Mouse (Mus musculus): ENCODE results near the gene Pcca.

Pcca gene

GRCm38 (mm10) chr14:122836221-122836620 is 302.1 kb downstream of the Pcca start:
- no peak for DNase-seq (ENCODE audit: low read depth, low spot score)

- no peak for DNase-seq (ENCODE audit: low read depth, low spot score)
These were observed 302.9 kb downstream of the Pcca start for GRCm38 (mm10) chr14:122837018-122837417.

- no peak for DNase-seq (ENCODE audit: low read depth, low spot score)
These were observed 318.5 kb downstream of the Pcca start for GRCm38 (mm10) chr14:122852506-122853057.

- DNase-seq (ENCODE audit: low read depth, low spot score), result no peak
These were observed 325.7 kb downstream of the Pcca start for GRCm38 (mm10) chr14:122859792-122860191.

GRCm38 (mm10) chr14:122862623-122863022 is 328.5 kb downstream of the Pcca start:
- DNase-seq (ENCODE audit: low read depth, low spot score), result no peak

GRCm38 (mm10) chr14:122865462-122866129 is 331.5 kb downstream of the Pcca start:
- no peak for DNase-seq (ENCODE audit: low read depth, low spot score)

GRCm38 (mm10) chr14:122867531-122868285 is 333.6 kb downstream of the Pcca start:
- DNase-seq (ENCODE audit: low read depth, low spot score), result no peak

- no peak for DNase-seq (ENCODE audit: low read depth, low spot score)
These were observed 335.7 kb downstream of the Pcca start for GRCm38 (mm10) chr14:122869831-122870230.

- DNase-seq (ENCODE audit: low read depth, low spot score), result no peak
These were observed 337.9 kb downstream of the Pcca start for GRCm38 (mm10) chr14:122871841-122872580.

GRCm38 (mm10) chr14:122872612-122873011 is 338.5 kb downstream of the Pcca start:
- DNase-seq (ENCODE audit: low read depth, low spot score), result no peak

- no peak for DNase-seq (ENCODE audit: low read depth, low spot score)
These were observed 340.9 kb downstream of the Pcca start for GRCm38 (mm10) chr14:122875056-122875455.

- no peak for DNase-seq (ENCODE audit: low read depth, low spot score)
These were observed 341.5 kb downstream of the Pcca start for GRCm38 (mm10) chr14:122875636-122876035.

- DNase-seq (ENCODE audit: low read depth, low spot score), result peak; percentile 40
These were observed 342.0 kb downstream of the Pcca start for GRCm38 (mm10) chr14:122876163-122876562.

- DNase-seq (ENCODE audit: low read depth, low spot score), result no peak
These were observed 342.6 kb downstream of the Pcca start for GRCm38 (mm10) chr14:122876723-122877122.

- DNase-seq (ENCODE audit: low read depth, low spot score), result no peak
These were observed 343.7 kb downstream of the Pcca start for GRCm38 (mm10) chr14:122877787-122878186.

- no peak for DNase-seq (ENCODE audit: low read depth, low spot score)
These were observed 346.2 kb downstream of the Pcca start for GRCm38 (mm10) chr14:122880291-122880690.

- no peak for DNase-seq (ENCODE audit: low read depth, low spot score)
These were observed 347.6 kb downstream of the Pcca start for GRCm38 (mm10) chr14:122881699-122882098.

GRCm38 (mm10) chr14:122882201-122882639 is 348.1 kb downstream of the Pcca start:
- DNase-seq (ENCODE audit: low read depth, low spot score), result no peak

- no peak for DNase-seq (ENCODE audit: low read depth, low spot score)
These were observed 348.8 kb downstream of the Pcca start for GRCm38 (mm10) chr14:122882795-122883409.

- no peak for DNase-seq (ENCODE audit: low read depth, low spot score)
These were observed 349.3 kb downstream of the Pcca start for GRCm38 (mm10) chr14:122883410-122883806.

- DNase-seq (ENCODE audit: low read depth, low spot score), result no peak
These were observed 349.9 kb downstream of the Pcca start for GRCm38 (mm10) chr14:122883821-122884584.
